Mouse (Mus musculus) kidney, adult 9 months (tissue): ENCODE results near the gene Gpsm3.
"Not testable (repeated sequence)": the region's sequence is repeated elsewhere in the genome, so short reads cannot be mapped to it uniquely, and the experiment has no call there.

Experiments used
- DNase-seq: peaks from one replicate; pipeline ENCODE4 v3.0.0; 2022

Gene Gpsm3

GRCm38 (mm10) chr17:34589681-34590101 lies at the start of gene Gpsm3:
Gpsm3 (plus strand) TSS chr17:34589806.
- no peak for DNase-seq

GRCm38 (mm10) chr17:34543567-34543966 lies 46.0 kb upstream of the Gpsm3 start:
- DNase-seq: not testable (repeated sequence)

- no peak for DNase-seq
Observed at GRCm38 (mm10) chr17:34546797-34547196, 42.8 kb upstream of the Gpsm3 start.

GRCm38 (mm10) chr17:34547601-34548000 lies 42.0 kb upstream of the Gpsm3 start:
- DNase-seq: no peak

GRCm38 (mm10) chr17:34549156-34549555 lies 40.5 kb upstream of the Gpsm3 start:
- DNase-seq: no peak

- no peak for DNase-seq
Observed at GRCm38 (mm10) chr17:34549843-34550242, 39.8 kb upstream of the Gpsm3 start.

- peak; percentile 86 for DNase-seq
Observed at GRCm38 (mm10) chr17:34555483-34555882, 34.1 kb upstream of the Gpsm3 start.

- DNase-seq: no peak
Observed at GRCm38 (mm10) chr17:34556406-34556805, 33.2 kb upstream of the Gpsm3 start.

GRCm38 (mm10) chr17:34557411-34557810 lies 32.2 kb upstream of the Gpsm3 start:
- no peak for DNase-seq

GRCm38 (mm10) chr17:34559116-34559515 lies 30.5 kb upstream of the Gpsm3 start:
- DNase-seq: no peak

GRCm38 (mm10) chr17:34559895-34560294 lies 29.7 kb upstream of the Gpsm3 start:
- DNase-seq: no peak

GRCm38 (mm10) chr17:34560438-34560837 lies 29.2 kb upstream of the Gpsm3 start:
- DNase-seq: no peak

- no peak for DNase-seq
Observed at GRCm38 (mm10) chr17:34561200-34561599, 28.4 kb upstream of the Gpsm3 start.

GRCm38 (mm10) chr17:34562595-34562994 lies 27.0 kb upstream of the Gpsm3 start:
- no peak for DNase-seq

GRCm38 (mm10) chr17:34563354-34563753 lies 26.3 kb upstream of the Gpsm3 start:
- no peak for DNase-seq

- DNase-seq: peak; percentile 59
Observed at GRCm38 (mm10) chr17:34564003-34564421, 25.6 kb upstream of the Gpsm3 start, which contains the start of gene Notch4. Notch4 (plus strand) TSS chr17:34564268.

- DNase-seq: peak; percentile 61
Observed at GRCm38 (mm10) chr17:34564796-34565195, 24.8 kb upstream of the Gpsm3 start.

- DNase-seq: no peak
Observed at GRCm38 (mm10) chr17:34567311-34567710, 22.3 kb upstream of the Gpsm3 start.

- no peak for DNase-seq
Observed at GRCm38 (mm10) chr17:34568421-34568820, 21.2 kb upstream of the Gpsm3 start.

GRCm38 (mm10) chr17:34569919-34570318 lies 19.7 kb upstream of the Gpsm3 start:
- DNase-seq: no peak

- DNase-seq: no peak
Observed at GRCm38 (mm10) chr17:34571875-34572274, 17.7 kb upstream of the Gpsm3 start.

- DNase-seq: no peak
Observed at GRCm38 (mm10) chr17:34572361-34572760, 17.2 kb upstream of the Gpsm3 start.

GRCm38 (mm10) chr17:34576577-34576976 lies 13.0 kb upstream of the Gpsm3 start:
- no peak for DNase-seq

GRCm38 (mm10) chr17:34578070-34578469 lies 11.5 kb upstream of the Gpsm3 start:
- no peak for DNase-seq

GRCm38 (mm10) chr17:34582528-34582927 lies 7.1 kb upstream of the Gpsm3 start:
- DNase-seq: no peak

- DNase-seq: no peak
Observed at GRCm38 (mm10) chr17:34583397-34583796, 6.2 kb upstream of the Gpsm3 start.
